Mouse (Mus musculus) testis, adult 2 months (tissue): ENCODE measurements around the gene Gm42742.

Source experiments
- CTCF ChIP-seq: fragments of 200-500 bp; IDR thresholded peaks from 2 replicates; pipeline ENCODE4 v1.5.1; 2012; ENCODE audit warnings: low read depth, mild to moderate bottlenecking, inconsistent platforms, low read length, moderate library complexity; ENCODE audit not compliant: control insufficient read depth, insufficient read depth, insufficient replicate concordance
- POLR2A ChIP-seq: fragments of 200-500 bp; IDR thresholded peaks from 2 replicates; pipeline ENCODE4 v1.6.1; 2012; ENCODE audit warnings: low read depth, mild to moderate bottlenecking, inconsistent platforms, low read length, moderate library complexity; ENCODE audit not compliant: control insufficient read depth

DNA sequence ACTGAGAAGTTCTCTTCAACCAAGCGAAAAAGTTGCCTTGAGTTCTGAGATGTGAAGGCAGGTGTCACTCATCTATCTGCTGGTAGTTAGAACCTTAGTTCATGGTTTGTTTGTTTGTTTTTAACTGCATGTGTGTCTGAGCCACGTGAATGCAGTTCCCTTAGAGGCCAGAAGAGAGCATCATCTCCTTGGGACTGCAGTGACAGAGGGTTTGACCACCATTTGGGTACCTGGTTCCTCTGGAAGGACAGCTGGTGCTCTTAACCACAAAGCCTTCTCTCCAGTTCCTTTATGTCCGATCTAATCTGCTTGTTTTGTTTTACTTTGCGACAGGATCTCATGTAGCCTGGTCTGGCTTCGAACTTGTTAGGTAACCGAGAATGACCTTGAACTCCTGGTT lies 44.6 kb upstream of the Gm42742 start:
- TF ChIP-seq CTCF (no peak), POLR2A (no peak)
